Mouse (Mus musculus) cortical plate, adult 2 months (tissue): ENCODE results near the gene Hmgcl.

ENCODE experiments used
- CTCF ChIP-seq: fragments of 200-500 bp; IDR thresholded peaks from 2 replicates; pipeline ENCODE4 v1.5.1; 2011; ENCODE audit warnings: mild to moderate bottlenecking, control low read depth, low read length; ENCODE audit not compliant: insufficient read depth; ENCODE audit errors: extremely low read depth
- POLR2A ChIP-seq: fragments of 200-500 bp; IDR thresholded peaks from 2 replicates; pipeline ENCODE4 v1.6.1; 2011; ENCODE audit warnings: mild to moderate bottlenecking, low read length, control low read depth; ENCODE audit not compliant: insufficient read depth; ENCODE audit errors: extremely low read depth

GRCm38 (mm10) chr4:135912164-135912563 lies 34.1 kb upstream of the Hmgcl start:
- TF ChIP-seq POLR2A, result no peak
- TF ChIP-seq CTCF, result no peak
